Mouse (Mus musculus) cerebellum, adult 2 months (tissue): Measurements from ENCODE around the gene Actr6. TPM values are rescaled to one million over a fixed set of nuclear protein-coding genes. Genes with fewer than 3 reads are reported as not detected.

Experiments
- DNase-seq, 2 experiments: peaks; one replicate each; pipeline ENCODE4 v3.0.0; 2021
- H3K27ac ChIP-seq: fragments of 200-500 bp; 2 replicates; pipeline ENCODE4 v1.5.1; 2012; ENCODE audit warnings: low read length, control low read depth, inconsistent platforms; ENCODE audit not compliant: insufficient read depth
- H3K27me3 ChIP-seq: fragments of 200-500 bp; 2 replicates; pipeline ENCODE4 v1.6.1; 2012; ENCODE audit warnings: inconsistent platforms, mild to moderate bottlenecking, low read length, moderate library complexity; ENCODE audit not compliant: control insufficient read depth, insufficient read depth
- H3K4me1 ChIP-seq: fragments of 200-500 bp; 2 replicates; pipeline ENCODE4 v1.6.1; 2011; ENCODE audit warnings: low read length; ENCODE audit not compliant: control insufficient read depth, insufficient read depth
- H3K4me3 ChIP-seq: fragments of 200-500 bp; replicated peaks from 2 replicates; pipeline ENCODE3; 2011; ENCODE audit warnings: mild to moderate bottlenecking, low read depth, low read length, control low read depth; ENCODE audit not compliant: insufficient read depth
- CTCF ChIP-seq: fragments of 200-500 bp; IDR thresholded peaks from 2 replicates; pipeline ENCODE4 v1.5.1; 2011; ENCODE audit warnings: low read depth, mild to moderate bottlenecking, control low read depth, low read length, moderate library complexity, borderline replicate concordance; ENCODE audit not compliant: insufficient read depth
- POLR2A ChIP-seq: fragments of 200-500 bp; IDR thresholded peaks from 2 replicates; pipeline ENCODE4 v1.6.1; 2011; ENCODE audit warnings: low read length, control low read depth, borderline replicate concordance; ENCODE audit not compliant: insufficient read depth
- WGBS: fragments of 180-500 bp; shearing (Covaris S2); methylation state at CpG from one replicate; pipeline ENCODE4 v1.1.7; 2018; 5-methylcytosine and 5-hydroxymethylcytosine counted together
- polyA plus RNA-seq: library from polyadenylated mRNA; depleted of rRNA; stranded (reverse); fragments of >200 nt; gene quantifications from 2 replicates; pipeline ENCODE4 v1.2.3, GENCODE M21; 2012; rRNA removed

Gene Actr6
- polyA plus RNA-seq, result 18.0 and 18.7 TPM in 2 replicates

- under 1% methylated on average over 49 of the region's 49 CpGs for WGBS
- peak; percentile 92 to 93 for DNase-seq
- H3K27ac ChIP-seq, result peak within 1 kb of the TSS; percentile 18; the same call in 1 of the 2 replicates
- no peaks in the 10 kb centered on the region for H3K27me3 ChIP-seq
- peak within 1 kb of the TSS; percentile 95 for H3K4me3 ChIP-seq
- TF ChIP-seq CTCF, result no peak
- peak; percentile 93; the same call in 1 of the 2 replicates for TF ChIP-seq POLR2A
- H3K4me1 ChIP-seq, result no peaks in the 10 kb centered on the region; the same call in 1 of the 2 replicates
Observed at GRCm38 (mm10) chr10:89732001-89732794, at the start of gene Actr6. Gene Actr6, minus strand, starts transcription at chr10:89732295.

- no peak for TF ChIP-seq POLR2A
- no peak overlapping the region for H3K4me3 ChIP-seq
- WGBS, result 94% methylated on average over 6 of the region's 6 CpGs
- no peak for DNase-seq
- no peaks in the 10 kb centered on the region for H3K4me1 ChIP-seq
- H3K27me3 ChIP-seq, result no peaks in the 10 kb centered on the region
- no peak overlapping the region for H3K27ac ChIP-seq
Observed at GRCm38 (mm10) chr10:89776029-89776428, 43.9 kb upstream of the Actr6 start.

- 66% methylated on average over 2 of the region's 2 CpGs for WGBS
- no peak for TF ChIP-seq POLR2A
- no peak for TF ChIP-seq CTCF
- H3K27ac ChIP-seq, result no peak overlapping the region
- H3K4me1 ChIP-seq, result no peaks in the 10 kb centered on the region
- H3K27me3 ChIP-seq, result no peaks in the 10 kb centered on the region
- H3K4me3 ChIP-seq, result no peak overlapping the region
- no peak for DNase-seq
Observed at GRCm38 (mm10) chr10:89771894-89772293, 39.8 kb upstream of the Actr6 start.

- no peak for DNase-seq
- H3K4me3 ChIP-seq, result no peak overlapping the region
- no peak for TF ChIP-seq CTCF
- TF ChIP-seq POLR2A, result no peak
- H3K4me1 ChIP-seq, result no peaks in the 10 kb centered on the region
- H3K27me3 ChIP-seq, result no peaks in the 10 kb centered on the region
- no peak overlapping the region for H3K27ac ChIP-seq
- 92% methylated on average over 4 of the region's 4 CpGs for WGBS
Observed at GRCm38 (mm10) chr10:89769096-89769495, 37.0 kb upstream of the Actr6 start.

GRCm38 (mm10) chr10:89768352-89769020 lies 36.4 kb upstream of the Actr6 start:
- H3K4me3 ChIP-seq, result no peak overlapping the region
- DNase-seq, result no peak
- H3K27me3 ChIP-seq, result no peaks in the 10 kb centered on the region
- WGBS, result 89% methylated on average over 7 of the region's 7 CpGs
- H3K27ac ChIP-seq, result no peak overlapping the region
- no peak for TF ChIP-seq POLR2A
- TF ChIP-seq CTCF, result no peak
- no peaks in the 10 kb centered on the region for H3K4me1 ChIP-seq

GRCm38 (mm10) chr10:89765790-89766714 lies 34.0 kb upstream of the Actr6 start:
- 96% methylated on average over 11 of the region's 11 CpGs for WGBS
- DNase-seq, result no peak
- no peak overlapping the region for H3K27ac ChIP-seq
- H3K4me1 ChIP-seq, result no peaks in the 10 kb centered on the region
- H3K4me3 ChIP-seq, result no peak overlapping the region
- TF ChIP-seq CTCF, result no peak
- TF ChIP-seq POLR2A, result no peak
- no peaks in the 10 kb centered on the region for H3K27me3 ChIP-seq

GRCm38 (mm10) chr10:89764457-89765121 lies 32.5 kb upstream of the Actr6 start:
- Histone ChIP-seq H3K27me3 (no peaks in the 10 kb centered on the region), H3K4me3 (no peak overlapping the region), H3K4me1 (no peaks in the 10 kb centered on the region), H3K27ac (no peak overlapping the region)
- TF ChIP-seq CTCF (no peak), POLR2A (no peak)
- WGBS, result 87% methylated on average over 9 of the region's 9 CpGs
- no peak for DNase-seq
